In the genomic region with DNA sequence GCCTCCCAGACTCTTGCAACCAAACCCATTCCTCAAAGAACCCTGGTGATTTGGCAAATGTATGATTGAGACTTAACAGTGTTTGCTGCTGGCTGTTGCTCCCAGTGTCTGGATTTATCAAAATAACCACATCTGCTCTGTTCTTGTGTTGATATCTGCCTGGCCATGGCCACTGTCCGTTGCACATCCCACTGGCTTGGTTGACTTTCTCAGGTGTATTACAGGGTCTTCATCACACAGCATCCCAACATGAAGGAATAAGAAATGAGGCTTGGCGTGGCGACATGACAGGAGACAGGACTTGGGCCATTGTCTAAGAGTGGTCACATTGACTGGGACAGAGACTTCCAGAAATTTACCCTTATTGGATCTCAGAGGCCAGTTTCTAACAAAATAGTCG, we compare ENCODE assay signal across 30 mouse cellular contexts.
"Had no signal": no experiment of that assay in that cellular context is flagged by ENCODE, and none has a peak within 500 bp of the region (broad histone marks: within the 10 kb centered on the region; RNA-seq: fewer than 3 reads in every experiment).

No protein-coding gene starts in this region.

- H3K4me3 ChIP-seq: heart, embryonic 12.5 days; heart, embryonic 13.5 days; heart, embryonic 15.5 days; hindbrain, embryonic 10.5 days; hindbrain, embryonic 12.5 days; hindbrain, embryonic 13.5 days; hindbrain, embryonic 15.5 days; intestine, embryonic 15.5 days; kidney, embryonic 15.5 days; layer of hippocampus, adult 2 months; left cerebral cortex, adult 2 months had no signal

- H3K36me3 ChIP-seq: heart, embryonic 12.5 days; heart, embryonic 13.5 days; heart, embryonic 15.5 days; hindbrain, embryonic 10.5 days; hindbrain, embryonic 12.5 days; hindbrain, embryonic 13.5 days; hindbrain, embryonic 15.5 days; intestine, embryonic 15.5 days; kidney, embryonic 15.5 days had no signal

- H3K27ac ChIP-seq: heart, embryonic 13.5 days; heart, embryonic 15.5 days; hindbrain, embryonic 10.5 days; hindbrain, embryonic 12.5 days; hindbrain, embryonic 13.5 days; hindbrain, embryonic 14.5 days; hindbrain, embryonic 15.5 days; hindbrain, postnatal 0 days; intestine, embryonic 15.5 days; kidney, embryonic 15.5 days; kidney, postnatal 0 days; layer of hippocampus, adult 2 months; left cerebral cortex, adult 2 months had no signal

- DNase-seq: heart, postnatal 10 days; heart, postnatal 14 days; heart, postnatal 36 days; heart, postnatal 4 days; kidney, adult 11 months; kidney, adult 18-20 months; kidney, adult 2 months; kidney, adult 8-10 months; kidney, adult 9 months; kidney, postnatal 10 days; kidney, postnatal 14 days; kidney, postnatal 25 days; kidney, postnatal 36 days; kidney, postnatal 4 days; layer of hippocampus, adult 9-11 months; layer of hippocampus, postnatal 36 days had no signal

- H3K27me3 ChIP-seq: heart, embryonic 12.5 days; heart, embryonic 13.5 days; heart, embryonic 15.5 days; hindbrain, embryonic 12.5 days; hindbrain, embryonic 13.5 days; hindbrain, embryonic 15.5 days; intestine, embryonic 15.5 days had no signal

- H3K9me3 ChIP-seq: heart, embryonic 12.5 days; heart, embryonic 13.5 days; heart, embryonic 15.5 days; hindbrain, embryonic 10.5 days; hindbrain, embryonic 12.5 days; hindbrain, embryonic 13.5 days; hindbrain, embryonic 15.5 days; intestine, embryonic 15.5 days; kidney, embryonic 15.5 days had no signal

- H3K4me1 ChIP-seq: heart, embryonic 12.5 days; heart, embryonic 13.5 days; heart, embryonic 15.5 days; hindbrain, embryonic 10.5 days; hindbrain, embryonic 12.5 days; hindbrain, embryonic 13.5 days; hindbrain, embryonic 15.5 days; intestine, embryonic 15.5 days; kidney, embryonic 15.5 days had no signal
